ENCODE assay signal across 9 mouse cellular contexts in genomic region chr3:56000259-56000658, GRCm38 (mm10).
DNase-seq lines count a peak whose midpoint lies in the region; TF ChIP-seq lines count a peak whose summit lies in the region.
"Had no signal": no experiment of that assay in that cellular context is flagged by ENCODE, and none has a peak within 500 bp of the region (broad histone marks: within the 10 kb centered on the region; RNA-seq: fewer than 3 reads in every experiment).

No protein-coding gene starts in this region.

- TF ChIP-seq EP300 in MEL (IDR thresholded peaks at IDR 0.05; ENCODE audit: low read depth in 1 of 2, low read length in 2 of 2) = no peak

- peak; percentile 94 for TF ChIP-seq RAD21 in MEL (IDR thresholded peaks at IDR 0.05; ENCODE audit: low read depth, low read length)

- peaks cover 2% of the 10 kb centered on the region in 2 experiments; a peak in 2 of 4 replicates for H3K27me3 ChIP-seq in MEL (ENCODE audit: control insufficient read depth in 1 of 2, insufficient read depth in 2 of 2, low read length in 2 of 2)

- no peaks in the 10 kb centered on the region for H3K79me2 ChIP-seq in MEL (ENCODE audit: control insufficient read depth, insufficient read depth, low read length, poor library complexity)

- H3K27ac ChIP-seq in MEL (ENCODE audit: control insufficient read depth, low read depth, low read length) = no peak overlapping the region
- H3K27ac ChIP-seq: macrophage had no signal

- H3K4me1 ChIP-seq in MEL (ENCODE audit: control insufficient read depth in 1 of 2, insufficient read depth in 2 of 2, low read length in 2 of 2) = no peaks in the 10 kb centered on the region

- no peak overlapping the region for H3K9ac ChIP-seq in MEL (ENCODE audit: control insufficient read depth, low read depth, low read length, poor library complexity, severe bottlenecking)

- peak; percentile 20 to 84 (median 41); a peak in 5 of 6 replicates for TF ChIP-seq CTCF in MEL (IDR thresholded peaks at IDR 0.05 in 2 of 3, conservative IDR thresholded peaks at IDR 0.05 in 1 of 3; ENCODE audit: control insufficient read depth in 1 of 3, insufficient read depth in 1 of 3, low read depth in 2 of 3, low read length in 3 of 3, poor library complexity in 1 of 3, severe bottlenecking in 1 of 3)

- no peaks in the 10 kb centered on the region for H3K36me3 ChIP-seq in MEL (ENCODE audit: control insufficient read depth in 1 of 2, insufficient read depth in 2 of 2, low read length in 2 of 2)

- no peak overlapping the region for H3K4me3 ChIP-seq in MEL (ENCODE audit: control insufficient read depth in 1 of 2, insufficient read depth in 1 of 2, low read depth in 2 of 2, low read length in 2 of 2)

- no peaks in the 10 kb centered on the region for H3K9me3 ChIP-seq in MEL (replicated peaks; ENCODE audit: insufficient read depth, low read length)

- DNase-seq in kidney, postnatal 14 days = peak; percentile 24
- DNase-seq in kidney, adult 18-20 months = no peak
- peak; percentile 71 for DNase-seq in MEL (ENCODE audit: low read depth, low spot score)
- DNase-seq in embryo, embryonic 11 days = peak; percentile 72
- peak; percentile 69 for DNase-seq in mesoderm, embryonic 11.5 days (ENCODE audit: low read depth, low spot score)
- no peak for DNase-seq in thymus, postnatal 25 days
- no peak for DNase-seq in right cerebral cortex, postnatal 36 days (ENCODE audit: low spot score in 2 of 2)
- DNase-seq in adrenal gland, postnatal 4 days (ENCODE audit: low spot score in 2 of 2) = no peak

- TF ChIP-seq POLR2A in MEL (IDR thresholded peaks at IDR 0.05; ENCODE audit: control insufficient read depth in 1 of 2, insufficient read depth in 1 of 2, low read depth in 1 of 2, low read length in 2 of 2, poor library complexity in 1 of 2) = no peak

TF ChIP-seq in MEL, 35 proteins besides CTCF, POLR2A, EP300 and RAD21:
- TF ChIP-seq USF1 (IDR thresholded peaks at IDR 0.05; ENCODE audit: low read depth, low read length) (no peak), GATA1 (IDR thresholded peaks at IDR 0.05; ENCODE audit: low read depth, low read length) (no peak), MYB (IDR thresholded peaks at IDR 0.05; ENCODE audit: low read depth, low read length) (no peak), ZC3H11A (IDR thresholded peaks at IDR 0.05; ENCODE audit: low read depth, low read length) (peak; percentile 77), E2F4 (IDR thresholded peaks at IDR 0.05; ENCODE audit: borderline replicate concordance, low read depth, low read length) (no peak), MYC (IDR thresholded peaks at IDR 0.05; ENCODE audit: low read depth, low read length) (0 out of 2 replicates have a peak, but pooled peaks have one; percentile 23), SMC3 (IDR thresholded peaks at IDR 0.05; ENCODE audit: low read depth, low read length) (peak; percentile 87), SIN3A (IDR thresholded peaks at IDR 0.05; ENCODE audit: low read length) (no peak)

Comparison
In these comparisons a context has a peak if more than half of its experiments do, and no peak if none do; other contexts are left out.
1. DNase-seq: peak in kidney, postnatal 14 days (single experiment), MEL (single experiment), embryo, embryonic 11 days (single experiment) and mesoderm, embryonic 11.5 days (single experiment); none in kidney, adult 18-20 months (single experiment), thymus, postnatal 25 days (single experiment), right cerebral cortex, postnatal 36 days (0 of 2) and adrenal gland, postnatal 4 days (0 of 2).